Mouse (Mus musculus): ENCODE results near the gene Dnajc15.

DNA sequence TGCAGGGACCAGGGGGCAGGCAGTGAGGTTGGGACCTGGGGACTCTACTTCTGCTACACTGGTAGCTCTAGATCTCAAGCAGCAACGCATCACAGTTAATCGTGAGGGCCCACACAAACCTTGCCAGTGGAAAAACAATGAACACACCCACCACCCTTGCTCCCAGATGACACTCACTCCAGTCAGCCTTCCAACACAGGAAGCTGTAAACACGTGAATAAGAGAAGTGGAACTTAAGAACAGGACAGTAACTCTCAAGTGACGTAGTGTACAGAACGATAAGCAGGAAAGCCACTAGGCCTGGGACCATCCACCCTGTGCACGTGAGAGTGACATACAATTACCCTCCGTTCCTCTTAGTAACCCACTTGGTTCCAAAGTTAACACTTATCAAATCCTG, 25.1 kb downstream of the Dnajc15 start:
- TF ChIP-seq POLR2A (IDR thresholded peaks at IDR 0.05; ENCODE audit: insufficient read depth, low read depth, low read length) (no peak), CTCF (IDR thresholded peaks at IDR 0.05; ENCODE audit: insufficient read depth, low read depth, low read length) (no peak)

Measured in olfactory bulb, adult 2 months (tissue).